Mouse (Mus musculus) forebrain, embryonic 16.5 days (tissue): Measurements from ENCODE around the gene Cdon. TPM values are rescaled to one million over a fixed set of nuclear protein-coding genes. Genes with fewer than 3 reads are reported as not detected.

Experiments used
- ATAC-seq: fragments of 200-750 bp; cut with Nextera tagmentation; 2 replicates; pipeline ENCODE4 v1.8.0; 2017; ENCODE audit warnings: mild to moderate bottlenecking, moderate library complexity
- H3K27ac ChIP-seq: fragments of 300-500 bp; sonication (generic); 2 replicates; pipeline ENCODE4 v1.5.1; 2014; ENCODE audit warnings: low read length, control low read depth
- H3K27me3 ChIP-seq: fragments of 300-500 bp; sonication (generic); replicated peaks from 2 replicates; pipeline ENCODE4 v1.6.1; 2014; ENCODE audit warnings: low read length; ENCODE audit not compliant: control insufficient read depth, insufficient read depth
- H3K36me3 ChIP-seq: fragments of 300-500 bp; sonication (generic); 2 replicates; pipeline ENCODE4 v1.6.1; 2014; ENCODE audit not compliant: control insufficient read depth, insufficient read depth
- H3K4me1 ChIP-seq: fragments of 300-500 bp; sonication (generic); replicated peaks from 2 replicates; pipeline ENCODE4 v1.6.1; 2014; ENCODE audit warnings: low read length; ENCODE audit not compliant: control insufficient read depth, insufficient read depth
- H3K4me2 ChIP-seq: fragments of 300-500 bp; sonication (generic); 2 replicates; pipeline ENCODE4 v1.6.1; 2014; ENCODE audit warnings: mild to moderate bottlenecking, low read length, control low read depth
- H3K4me3 ChIP-seq: fragments of 300-500 bp; sonication (generic); replicated peaks from 2 replicates; pipeline ENCODE4 v1.5.1; 2014; ENCODE audit warnings: mild to moderate bottlenecking, low read length, control low read depth
- H3K9ac ChIP-seq: fragments of 300-500 bp; sonication (generic); replicated peaks from 2 replicates; pipeline ENCODE4 v1.6.1; 2014; ENCODE audit warnings: low read depth, low read length, control low read depth
- H3K9me3 ChIP-seq: fragments of 300-500 bp; sonication (generic); 2 replicates; pipeline ENCODE4 v1.6.1; 2016; ENCODE audit warnings: low read length; ENCODE audit not compliant: control insufficient read depth
- WGBS: fragments of 180-500 bp; shearing (Covaris S2); extraction: QIAGEN DNeasy Blood & Tissue Kit; methylation state at CpG from one replicate; pipeline ENCODE4 v1.1.7; 2014; 5-methylcytosine and 5-hydroxymethylcytosine counted together
- polyA plus RNA-seq: library from polyadenylated mRNA; unstranded; fragments of >200 nt; fragmentation: Nextera tagmentation; extraction: Ambion mirVana; gene quantifications from 2 replicates; pipeline ENCODE4 v1.2.1, GENCODE M21; 2015

The Cdon gene
- polyA plus RNA-seq = 11.9 and 12.3 TPM in 2 replicates

DNA sequence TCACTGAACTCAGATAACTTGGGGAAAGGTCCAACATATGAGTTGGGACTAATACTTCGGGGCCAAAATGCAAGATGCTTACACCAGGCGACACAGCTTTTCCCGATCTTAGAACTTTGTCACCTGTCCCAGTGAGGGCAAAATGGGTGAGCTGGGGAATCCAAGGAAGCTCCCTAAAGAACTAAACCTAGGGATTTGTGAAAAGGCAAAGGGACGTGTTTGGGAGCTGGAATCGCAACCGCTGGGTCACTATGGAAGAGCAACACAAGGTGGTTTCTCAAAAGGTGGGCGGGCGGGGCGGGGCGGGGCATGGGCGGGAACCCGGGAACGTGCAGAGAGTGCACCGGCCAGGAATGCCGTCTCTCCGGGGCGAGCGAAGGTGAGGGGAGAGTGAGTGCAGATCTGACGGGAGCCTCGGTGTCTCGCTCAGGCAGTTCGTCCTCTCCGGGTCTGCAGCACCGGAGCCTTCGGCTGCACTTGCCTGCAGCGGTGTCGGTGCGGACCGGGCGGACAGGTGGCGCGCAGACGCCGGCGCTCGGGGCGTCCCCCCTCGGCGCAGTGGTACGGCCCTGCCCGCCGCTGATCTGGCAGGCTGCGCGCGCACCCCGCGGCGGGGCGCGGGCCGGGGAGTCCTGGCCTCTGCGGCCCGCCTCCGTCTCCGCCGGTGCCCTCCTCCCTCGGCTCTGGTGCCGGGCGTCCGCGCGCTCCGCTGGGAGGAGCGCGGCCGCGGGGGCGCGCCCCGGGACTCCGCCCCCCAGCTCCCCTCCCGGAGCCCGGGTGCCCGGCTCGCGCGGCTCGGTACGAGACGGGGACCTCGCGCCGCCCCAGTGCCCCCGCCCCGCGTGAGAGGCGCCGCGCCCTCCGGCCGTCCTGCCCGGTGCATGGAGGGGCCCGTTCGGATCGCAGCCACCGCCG lies at the start of gene Cdon:
Gene Cdon, plus strand, starts transcription at position 324 of the 915 bp plus-strand sequence.
- Histone ChIP-seq H3K4me2 (peak within 1 kb of the TSS; percentile 65), H3K4me3 (peak within 1 kb of the TSS; percentile 90), H3K36me3 (no peaks in the 10 kb centered on the region), H3K9me3 (no peaks in the 10 kb centered on the region), H3K27ac (peak within 1 kb of the TSS; percentile 97), H3K4me1 (peaks cover 27% of the 10 kb centered on the region), H3K9ac (peak within 1 kb of the TSS; percentile 99), H3K27me3 (no peaks in the 10 kb centered on the region)
- ATAC-seq = peak; percentile 87
- WGBS = under 1% methylated on average over 79 of the region's 97 CpGs

GRCm38 (mm10) chr9:35372324-35373101 lies 48.4 kb upstream of the Cdon start:
- no peak overlapping the region for H3K4me2 ChIP-seq
- no peaks in the 10 kb centered on the region for H3K9me3 ChIP-seq
- 35% methylated on average over 9 of the region's 9 CpGs for WGBS
- no peak overlapping the region for H3K9ac ChIP-seq
- H3K36me3 ChIP-seq = no peaks in the 10 kb centered on the region
- no peak for ATAC-seq
- H3K27ac ChIP-seq = no peak overlapping the region
- no peaks in the 10 kb centered on the region for H3K4me1 ChIP-seq
- H3K27me3 ChIP-seq = no peaks in the 10 kb centered on the region
- no peak overlapping the region for H3K4me3 ChIP-seq

- Histone ChIP-seq H3K27ac (no peak overlapping the region), H3K4me3 (no peak overlapping the region), H3K9me3 (no peaks in the 10 kb centered on the region), H3K27me3 (no peaks in the 10 kb centered on the region), H3K4me1 (no peaks in the 10 kb centered on the region), H3K4me2 (no peak overlapping the region), H3K9ac (no peak overlapping the region), H3K36me3 (no peaks in the 10 kb centered on the region)
- 75% methylated on average over 2 of the region's 2 CpGs for WGBS
- ATAC-seq = no peak
These were observed 43.0 kb upstream of the Cdon start for GRCm38 (mm10) chr9:35377916-35378315.

DNA sequence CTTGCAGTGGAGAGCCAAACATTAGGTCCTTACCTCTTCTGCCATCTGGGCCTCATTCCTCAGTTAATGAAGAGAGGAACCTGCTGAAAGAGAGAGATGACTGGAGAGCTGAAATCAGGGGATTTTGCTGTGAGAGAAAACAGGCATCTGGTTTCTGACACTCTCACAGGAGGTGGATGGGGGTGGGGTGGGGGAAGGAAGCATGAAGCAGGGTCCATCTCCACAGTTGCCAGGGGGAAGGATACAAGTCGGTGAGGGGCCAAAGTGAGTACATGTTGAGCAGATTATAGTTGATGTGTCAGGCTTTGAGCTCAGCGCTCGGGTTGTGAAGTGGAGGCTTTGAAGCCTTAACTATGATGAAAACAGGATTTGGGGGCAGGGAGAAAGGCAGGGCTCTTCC lies 41.9 kb upstream of the Cdon start:
- Histone ChIP-seq H3K9me3 (no peaks in the 10 kb centered on the region), H3K9ac (no peak overlapping the region), H3K4me2 (no peak overlapping the region), H3K36me3 (no peaks in the 10 kb centered on the region), H3K4me1 (no peaks in the 10 kb centered on the region), H3K4me3 (no peak overlapping the region), H3K27me3 (no peaks in the 10 kb centered on the region), H3K27ac (no peak overlapping the region)
- WGBS = 86% methylated on average over 3 of the region's 3 CpGs
- no peak for ATAC-seq

DNA sequence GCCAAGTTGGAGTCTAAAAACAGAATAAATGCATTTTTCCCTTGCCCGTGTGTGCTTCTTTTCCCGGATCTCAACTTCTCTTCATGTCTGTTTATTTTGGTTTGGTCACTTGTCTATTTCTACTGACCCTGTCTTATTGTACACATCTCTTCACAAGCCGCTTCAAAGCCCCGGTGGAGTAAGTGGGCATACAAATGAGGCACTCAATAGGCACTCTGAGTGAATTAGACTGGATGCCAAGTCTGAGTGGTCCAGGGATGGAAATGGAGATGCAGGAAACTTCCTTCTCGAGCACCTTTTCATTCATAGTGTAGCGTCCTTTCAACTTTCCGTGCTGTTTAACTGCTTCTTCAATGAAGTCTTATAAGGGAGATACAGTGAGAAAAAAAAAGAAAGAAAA lies 21.0 kb upstream of the Cdon start:
- Histone ChIP-seq H3K4me2 (no peak overlapping the region), H3K4me1 (peaks cover 34% of the 10 kb centered on the region), H3K9me3 (no peaks in the 10 kb centered on the region), H3K9ac (no peak overlapping the region), H3K4me3 (no peak overlapping the region), H3K27me3 (no peaks in the 10 kb centered on the region), H3K27ac (0 out of 2 replicates have a peak overlapping the region, but pooled peaks have one; percentile 3), H3K36me3 (no peaks in the 10 kb centered on the region)
- ATAC-seq = no peak
- 7% methylated on average over 7 of the region's 7 CpGs for WGBS

DNA sequence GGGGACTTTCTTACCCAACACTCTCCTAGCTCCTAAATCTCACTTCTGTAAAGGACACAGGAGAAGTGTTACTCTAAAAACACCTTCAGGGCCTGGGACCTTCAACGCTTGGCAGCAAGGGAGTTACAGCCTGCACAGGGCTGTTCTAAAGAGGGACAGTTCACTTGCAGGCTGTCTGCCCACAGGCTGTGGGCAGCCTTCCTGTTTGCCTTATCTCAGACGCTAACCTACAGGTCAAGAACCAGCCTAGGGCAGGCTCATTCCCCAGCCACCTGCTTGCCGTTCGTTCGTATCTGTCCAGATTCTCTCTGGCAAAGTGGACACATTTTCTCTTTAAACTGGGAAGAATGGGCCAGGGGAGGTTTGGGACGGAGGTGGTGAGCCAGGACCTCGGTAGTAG lies 20.5 kb upstream of the Cdon start:
- Histone ChIP-seq H3K4me2 (peak overlapping the region; percentile 23), H3K4me3 (no peak overlapping the region), H3K9me3 (no peaks in the 10 kb centered on the region), H3K36me3 (no peaks in the 10 kb centered on the region), H3K9ac (no peak overlapping the region; the same call in 1 of the 2 replicates), H3K27ac (peak overlapping the region; percentile 82), H3K4me1 (peaks cover 40% of the 10 kb centered on the region), H3K27me3 (no peaks in the 10 kb centered on the region)
- ATAC-seq = no peak
- 2% methylated on average over 7 of the region's 7 CpGs for WGBS

DNA sequence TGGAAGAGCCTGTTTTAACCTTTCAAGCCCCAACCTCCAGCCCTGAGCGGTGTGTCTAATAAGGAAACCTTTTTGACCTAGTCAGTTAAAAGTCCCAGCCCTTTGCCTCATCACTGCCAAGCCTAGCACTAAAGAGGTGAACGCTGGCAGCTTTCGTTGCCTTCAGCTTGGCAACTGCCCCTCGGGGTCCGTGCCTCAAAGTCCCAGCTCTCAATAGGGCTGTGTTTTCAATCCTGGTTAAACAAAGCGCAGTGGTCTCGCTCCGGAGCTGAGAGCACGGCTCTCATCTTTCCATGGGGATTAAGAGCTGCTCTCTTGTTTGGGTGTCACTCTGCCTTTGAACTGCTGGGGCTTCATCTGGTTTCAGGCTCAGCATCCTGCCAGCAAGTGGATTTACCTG lies 20.1 kb upstream of the Cdon start:
- Histone ChIP-seq H3K4me1 (peaks cover 43% of the 10 kb centered on the region), H3K27ac (peak overlapping the region; percentile 82), H3K4me2 (peak overlapping the region; percentile 23), H3K9me3 (no peaks in the 10 kb centered on the region), H3K4me3 (no peak overlapping the region), H3K36me3 (no peaks in the 10 kb centered on the region), H3K27me3 (no peaks in the 10 kb centered on the region), H3K9ac (peak overlapping the region; percentile 31)
- ATAC-seq = peak; percentile 24; the same call in 1 of the 2 replicates
- 1% methylated on average over 9 of the region's 9 CpGs for WGBS

- WGBS = 3% methylated on average over 4 of the region's 4 CpGs
- Histone ChIP-seq H3K9ac (no peak overlapping the region), H3K27me3 (no peaks in the 10 kb centered on the region), H3K36me3 (no peaks in the 10 kb centered on the region), H3K4me3 (no peak overlapping the region), H3K4me1 (peaks cover 45% of the 10 kb centered on the region), H3K9me3 (no peaks in the 10 kb centered on the region), H3K4me2 (no peak overlapping the region), H3K27ac (peak overlapping the region; percentile 62)
- ATAC-seq = peak; percentile 91
These were observed 18.3 kb upstream of the Cdon start for GRCm38 (mm10) chr9:35402584-35402991.

- Histone ChIP-seq H3K4me2 (no peak overlapping the region), H3K4me3 (no peak overlapping the region), H3K9ac (no peak overlapping the region), H3K27me3 (no peaks in the 10 kb centered on the region), H3K4me1 (peaks cover 45% of the 10 kb centered on the region), H3K36me3 (no peaks in the 10 kb centered on the region), H3K27ac (peak overlapping the region; percentile 68), H3K9me3 (no peaks in the 10 kb centered on the region)
- 39% methylated on average over 4 of the region's 4 CpGs for whole genome bisulfite sequencing
- ATAC-seq = no peak
These were observed 17.4 kb upstream of the Cdon start for GRCm38 (mm10) chr9:35403490-35403889.
